Mouse (Mus musculus) thymus, adult 18-20 months (tissue): ENCODE measurements around the gene Atf7ip2.
"Not testable (repeated sequence)": the region's sequence is repeated elsewhere in the genome, so short reads cannot be mapped to it uniquely, and the experiment has no call there.

Experiments used
- DNase-seq, 2 experiments: peaks; one replicate each; pipeline ENCODE4 v3.0.0; 2022; ENCODE audit warnings: mixed read lengths in 2 of 2

Gene Atf7ip2

DNA sequence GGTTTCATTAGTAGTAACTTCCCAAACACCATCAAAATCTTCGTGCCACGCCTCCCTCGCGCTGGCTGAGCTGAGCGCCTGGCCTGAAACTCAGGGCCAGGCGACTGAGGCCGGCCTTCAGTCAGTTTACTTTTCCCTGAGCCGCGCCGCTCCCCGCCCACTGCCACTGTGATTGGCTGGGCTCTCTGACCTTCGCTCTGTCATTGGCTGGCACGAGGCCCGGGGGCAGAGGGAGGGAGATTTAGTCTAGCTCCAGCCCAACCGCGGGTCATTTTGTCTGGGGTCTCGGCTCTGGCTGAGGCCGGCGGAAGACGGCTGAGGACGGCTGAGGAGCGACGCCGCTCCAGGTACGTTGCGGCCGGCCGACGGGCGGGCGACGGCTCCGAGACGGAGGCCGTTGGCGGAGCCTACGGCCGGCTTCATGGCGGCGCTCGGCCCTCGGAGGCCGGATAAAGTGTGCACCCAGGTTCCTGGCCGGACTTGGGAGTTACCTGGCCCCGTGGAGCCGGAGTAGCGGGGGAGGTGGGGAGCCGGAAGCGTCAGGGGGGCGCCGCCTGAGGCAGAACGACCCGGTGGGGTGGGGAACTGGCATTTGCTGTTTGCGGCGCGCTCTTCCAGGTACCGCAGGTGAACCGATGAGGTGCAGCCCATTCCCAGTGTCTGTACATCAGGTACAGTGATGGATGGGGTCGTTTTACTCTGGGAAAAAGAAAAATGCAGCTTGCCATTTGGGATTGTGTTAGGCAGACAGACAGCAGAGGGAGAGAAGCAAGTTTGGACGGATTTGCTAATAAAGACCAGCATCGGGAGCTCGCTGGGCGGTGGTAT lies at the start of gene Atf7ip2:
Gene Atf7ip2, plus strand, starts transcription at position 34 of the 828 bp plus-strand sequence.
- DNase-seq: peak; percentile 1 to 5

DNA sequence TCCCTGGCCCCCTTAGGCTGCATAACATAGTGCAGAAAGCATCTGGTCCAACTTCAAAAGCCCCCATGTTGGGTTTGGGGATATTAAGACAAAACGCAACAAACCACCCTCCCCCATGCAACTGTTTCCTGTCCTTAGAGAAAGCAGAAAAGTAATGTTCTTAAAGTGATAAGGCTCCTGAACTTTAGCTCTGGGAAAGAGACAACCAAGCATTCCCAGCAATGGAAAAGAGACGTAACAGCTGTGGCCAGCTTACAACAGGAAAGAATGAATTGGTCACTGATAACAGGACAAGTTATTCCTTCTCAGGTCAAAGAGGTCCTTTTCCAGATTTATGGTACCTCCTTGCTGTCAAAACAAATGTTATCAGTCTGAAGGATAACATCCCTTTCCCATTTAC lies 49.3 kb upstream of the Atf7ip2 start:
- no peak for DNase-seq

DNA sequence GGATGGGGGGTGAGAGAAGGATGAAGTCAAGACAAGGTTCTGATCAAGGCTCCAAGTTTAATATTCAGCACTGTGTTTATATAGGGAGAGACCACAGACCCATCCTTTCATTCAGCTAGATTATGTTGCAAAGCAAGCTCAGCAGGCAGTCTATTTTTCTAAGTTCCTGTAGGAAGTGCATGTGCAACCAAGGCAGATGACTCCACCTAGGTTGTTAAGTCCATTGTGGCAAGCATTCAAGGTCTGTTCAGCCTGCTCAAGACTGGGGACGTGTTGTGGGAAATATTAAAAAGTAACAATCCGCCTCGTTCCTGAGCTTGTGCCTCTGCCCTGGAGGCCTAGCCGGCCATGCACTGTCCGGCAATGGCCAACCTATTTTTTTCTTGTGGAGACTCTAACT lies 45.1 kb upstream of the Atf7ip2 start:
- no peak for DNase-seq

DNA sequence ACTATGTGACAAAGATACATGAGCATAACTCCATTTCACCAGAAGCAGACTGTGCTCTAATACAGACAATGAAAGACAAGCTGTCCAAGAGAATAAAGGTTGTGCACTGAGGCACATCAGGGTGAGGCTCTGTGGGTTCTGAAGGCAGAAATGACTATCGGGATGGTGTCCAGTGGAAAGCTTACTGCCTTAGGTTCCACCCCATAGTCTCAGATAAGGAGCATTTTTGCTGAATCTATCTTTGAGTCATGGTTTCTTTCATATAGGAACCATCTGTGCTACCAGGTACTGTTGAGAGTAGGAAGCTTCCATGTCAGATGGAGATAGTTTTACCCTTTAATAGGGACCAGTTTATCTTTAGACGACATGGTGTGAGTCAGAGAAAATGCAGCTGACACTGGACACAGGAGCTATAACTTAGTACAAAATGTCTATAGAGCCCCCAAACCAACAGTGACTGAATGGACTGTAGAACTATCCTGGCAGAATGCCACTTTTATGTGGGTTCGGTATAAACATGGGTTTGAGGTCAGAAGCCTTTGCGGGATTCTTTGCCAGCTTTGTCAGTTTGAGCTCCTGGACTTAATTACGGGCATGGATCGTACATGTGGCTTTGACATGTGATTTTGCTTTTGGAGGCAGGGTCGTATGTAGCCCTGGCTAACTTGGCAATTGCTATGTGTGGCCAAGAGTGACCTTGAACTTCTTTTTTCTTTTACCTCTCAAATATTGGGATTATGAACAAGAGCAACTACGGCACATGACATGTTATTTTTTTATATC lies 23.2 kb upstream of the Atf7ip2 start:
- no peak for DNase-seq

DNA sequence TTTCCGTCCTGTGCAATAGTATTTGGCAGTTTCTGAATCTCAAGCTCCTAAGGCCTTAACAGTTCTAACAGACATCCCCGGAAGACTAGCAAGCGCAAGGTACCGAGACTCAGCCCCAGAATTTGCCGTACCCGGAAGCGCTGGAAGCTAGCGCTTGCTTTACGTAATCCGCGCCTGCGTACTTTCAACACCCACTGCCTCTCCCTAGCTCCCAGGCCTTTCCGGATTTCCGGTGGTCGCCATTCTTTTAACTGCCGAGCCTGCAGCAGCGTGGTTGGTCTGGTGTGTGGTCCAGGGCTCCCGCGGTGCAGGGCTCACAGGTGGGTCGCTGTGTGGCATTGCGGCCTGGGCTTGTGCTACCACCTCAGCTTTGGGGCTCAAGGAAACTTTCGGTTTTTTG lies 22.5 kb upstream of the Atf7ip2 start, which contains the start of gene Rpl39l:
Gene Rpl39l, plus strand, starts transcription at position 222 of the 400 bp plus-strand sequence.
- DNase-seq: no peak

DNA sequence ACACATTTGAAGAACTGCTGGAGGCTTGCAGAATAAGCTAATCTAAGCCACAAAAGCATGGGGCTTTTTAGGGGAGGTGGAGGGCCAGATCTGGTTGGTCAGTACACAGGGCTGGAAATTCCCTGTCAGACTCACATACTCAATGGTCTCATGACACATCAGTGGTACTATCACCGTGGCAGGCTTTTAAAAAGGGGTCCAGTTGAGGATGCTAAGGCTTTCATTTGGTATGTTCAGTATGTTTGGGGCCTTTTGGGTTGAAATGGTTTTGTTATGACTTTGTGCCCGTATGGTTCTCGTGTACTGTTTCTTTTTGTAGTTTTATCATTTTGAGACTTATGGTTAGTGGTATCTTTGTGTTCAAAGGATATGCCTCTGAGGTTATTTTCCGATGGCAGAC lies 21.2 kb upstream of the Atf7ip2 start:
- DNase-seq: no peak

DNA sequence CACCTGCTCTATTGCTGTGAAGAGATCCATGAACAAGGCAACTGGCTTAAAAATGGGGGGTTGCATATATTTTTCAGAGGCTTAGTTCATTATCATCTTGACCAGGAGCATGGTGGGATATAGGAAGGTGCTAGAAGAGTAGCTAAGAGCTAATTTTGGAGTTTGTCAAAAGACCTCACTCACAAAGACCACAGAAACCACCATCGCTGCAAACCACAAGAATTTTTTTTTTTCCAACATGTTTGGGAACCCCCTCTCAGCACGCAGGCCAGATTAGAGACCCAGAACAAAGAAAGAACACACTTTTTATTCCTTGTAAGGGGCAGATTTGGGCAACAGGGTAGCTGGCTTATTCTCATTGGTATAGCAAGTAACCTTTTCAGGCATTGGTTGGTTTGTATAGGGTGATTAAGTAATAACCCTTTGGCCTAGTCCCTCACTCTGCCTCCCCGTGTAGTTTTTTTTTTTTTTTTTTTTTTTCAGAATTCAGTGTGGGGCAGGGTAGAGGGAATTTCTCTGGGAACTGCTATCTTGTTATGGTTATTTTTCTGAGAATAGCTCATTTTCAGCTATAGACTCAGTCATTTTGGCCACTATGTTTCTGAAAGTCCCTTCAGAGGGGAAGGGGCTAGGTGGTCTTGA lies 20.2 kb upstream of the Atf7ip2 start:
- DNase-seq: no peak

DNA sequence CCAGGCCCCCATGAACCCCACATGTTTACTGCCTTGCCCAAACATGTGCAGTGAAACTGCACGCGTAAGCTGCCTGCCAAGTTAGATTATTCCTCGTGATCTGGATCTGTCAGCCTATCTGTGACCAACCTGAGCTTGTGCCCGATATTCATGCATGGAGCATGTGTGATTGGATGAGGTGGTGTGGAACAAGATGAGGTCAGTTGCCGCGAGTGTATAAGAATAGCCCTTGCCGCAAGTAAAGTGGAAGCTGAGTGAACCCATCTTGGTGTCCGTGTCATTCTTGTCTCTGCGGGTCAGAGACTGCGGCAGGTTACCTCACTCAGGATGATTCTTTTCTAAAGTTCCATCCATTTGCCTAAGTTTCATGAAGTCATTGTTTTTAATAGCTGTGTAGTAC lies 5.1 kb upstream of the Atf7ip2 start:
- DNase-seq: not testable (repeated sequence)

DNA sequence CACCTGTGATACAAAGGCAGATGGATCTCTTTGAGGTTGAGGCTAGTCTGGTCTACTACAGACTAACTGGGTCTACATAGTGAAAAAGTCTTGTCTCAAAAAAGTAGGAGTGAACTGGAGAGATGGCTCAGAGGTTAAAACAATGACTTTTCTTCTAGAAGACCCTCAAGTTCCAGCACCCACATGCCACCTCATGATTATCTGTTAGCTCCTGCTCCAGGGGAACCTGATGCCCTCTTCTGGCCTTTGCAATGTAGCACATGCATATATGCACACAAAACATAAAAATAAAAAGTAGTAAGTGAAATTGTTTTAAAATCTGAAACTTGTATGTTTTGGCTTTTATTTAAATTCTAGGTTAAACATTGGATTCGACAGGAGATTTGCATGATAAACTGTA lies 16.3 kb downstream of the Atf7ip2 start:
- DNase-seq: no peak

DNA sequence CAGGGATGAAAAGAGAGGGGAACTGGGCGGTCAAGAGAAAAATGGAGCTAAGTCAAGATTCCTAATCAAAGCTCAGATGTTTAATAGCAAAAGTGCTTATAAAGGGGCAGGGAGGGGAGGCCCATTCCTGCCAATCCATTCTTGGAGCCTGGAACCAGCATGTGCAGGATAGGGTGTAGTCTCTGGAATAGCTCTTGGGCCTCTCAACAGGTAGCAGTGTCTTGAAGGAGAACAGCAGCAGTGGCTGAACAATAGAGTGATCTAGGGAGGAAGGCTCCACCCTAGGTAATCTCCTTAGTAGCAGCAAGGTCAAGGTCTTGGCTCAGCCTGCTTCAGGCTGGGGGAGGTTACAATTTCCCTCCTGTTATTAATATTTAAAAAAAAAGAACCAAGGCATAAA lies 23.9 kb downstream of the Atf7ip2 start:
- DNase-seq: not testable (repeated sequence)

DNA sequence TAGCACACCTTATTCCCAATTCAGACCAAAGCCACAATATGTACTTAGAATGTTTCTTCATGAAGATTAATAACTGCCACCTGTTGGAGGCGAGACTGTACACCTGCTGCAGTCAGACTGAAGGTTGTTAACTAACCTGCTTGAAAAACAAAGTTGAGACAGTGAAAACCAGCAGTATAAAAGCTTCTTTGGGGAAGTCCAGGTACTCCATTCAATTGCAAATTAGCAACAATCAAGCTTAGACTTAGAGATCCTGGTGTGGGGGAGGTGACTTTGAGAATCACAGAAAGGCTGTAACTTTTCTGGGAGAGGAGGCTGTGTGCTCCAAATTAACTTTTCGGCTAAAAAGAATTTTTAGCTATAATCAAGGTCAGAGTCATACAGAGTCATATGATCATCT lies 24.5 kb downstream of the Atf7ip2 start:
- not testable (repeated sequence) for DNase-seq

DNA sequence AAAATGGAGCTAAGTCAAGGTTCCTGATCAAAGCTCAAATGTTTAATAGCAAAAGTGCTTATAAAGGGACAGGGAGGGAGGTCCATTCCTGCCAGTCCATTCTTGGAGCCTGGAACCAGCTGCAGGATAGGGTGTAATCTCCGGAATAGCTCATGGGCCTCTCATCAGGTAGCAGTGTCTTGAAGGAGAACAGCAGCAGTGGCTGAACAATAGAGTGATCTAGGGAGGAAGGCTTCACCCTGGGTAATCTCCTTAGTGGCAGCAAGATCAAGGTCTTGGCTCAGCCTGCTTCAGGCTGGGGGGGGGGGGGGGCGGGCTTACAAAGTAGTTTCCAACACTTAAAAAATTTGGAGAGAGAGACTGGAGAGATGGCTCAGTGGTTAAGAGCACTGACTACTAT lies 34.8 kb downstream of the Atf7ip2 start:
- no peak for DNase-seq

DNA sequence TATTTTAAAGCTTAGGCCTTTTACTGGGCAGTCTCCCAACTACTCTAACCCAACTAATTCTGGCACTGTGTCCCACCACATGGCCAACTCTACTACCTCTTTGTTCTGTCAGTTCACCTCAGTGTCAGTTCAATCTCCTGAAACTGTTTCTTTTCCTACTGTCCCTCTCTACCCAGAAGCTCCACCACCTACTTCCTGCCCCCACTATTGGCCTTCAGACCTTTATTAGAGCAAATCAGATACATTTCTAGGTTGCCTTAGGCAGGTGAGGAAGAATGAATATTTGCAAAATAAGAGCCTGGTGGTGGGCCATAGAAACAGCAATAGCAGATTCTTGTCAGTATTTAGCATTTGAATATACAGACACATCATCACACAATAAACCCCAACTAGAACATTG lies 44.1 kb downstream of the Atf7ip2 start:
- DNase-seq: no peak

DNA sequence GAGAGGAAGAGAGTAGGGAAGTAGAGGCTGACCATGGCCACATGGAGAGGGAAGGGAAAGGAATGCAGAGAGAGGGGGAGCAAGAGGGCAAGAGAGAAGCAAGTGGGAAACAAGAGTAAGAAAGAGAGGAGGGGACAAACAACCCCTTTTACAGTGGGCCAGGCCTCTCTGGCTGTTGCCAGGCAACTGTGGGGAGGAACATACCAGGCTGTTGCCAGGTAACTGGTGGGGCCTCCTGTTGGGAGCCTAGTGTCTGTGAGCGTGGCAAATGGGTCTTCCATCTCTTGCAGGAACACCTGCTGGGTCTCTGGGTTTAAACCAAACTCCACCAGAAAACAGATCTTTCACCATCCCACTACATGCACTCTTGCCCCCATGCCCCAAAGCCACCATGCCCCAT lies 61.5 kb downstream of the Atf7ip2 start:
- DNase-seq: no peak

DNA sequence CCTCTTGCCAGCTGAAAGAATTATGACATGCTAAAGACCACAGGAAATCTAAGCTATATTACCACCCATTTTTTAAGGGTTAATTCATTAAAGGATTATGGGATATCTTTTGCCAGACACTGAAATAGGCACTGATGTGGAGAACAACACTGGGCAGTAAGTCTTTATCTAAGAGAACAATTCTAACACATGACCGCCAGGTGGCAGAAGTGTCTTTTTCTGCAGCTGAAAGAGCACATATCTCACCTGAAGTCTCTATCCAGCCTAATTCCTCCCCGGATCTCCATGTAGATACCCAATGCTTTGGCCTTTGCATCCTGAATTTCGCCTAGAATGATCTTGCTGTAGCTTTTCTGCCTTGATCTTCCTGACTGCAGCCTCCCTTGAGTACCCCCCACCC lies 79.7 kb downstream of the Atf7ip2 start:
- DNase-seq: no peak

DNA sequence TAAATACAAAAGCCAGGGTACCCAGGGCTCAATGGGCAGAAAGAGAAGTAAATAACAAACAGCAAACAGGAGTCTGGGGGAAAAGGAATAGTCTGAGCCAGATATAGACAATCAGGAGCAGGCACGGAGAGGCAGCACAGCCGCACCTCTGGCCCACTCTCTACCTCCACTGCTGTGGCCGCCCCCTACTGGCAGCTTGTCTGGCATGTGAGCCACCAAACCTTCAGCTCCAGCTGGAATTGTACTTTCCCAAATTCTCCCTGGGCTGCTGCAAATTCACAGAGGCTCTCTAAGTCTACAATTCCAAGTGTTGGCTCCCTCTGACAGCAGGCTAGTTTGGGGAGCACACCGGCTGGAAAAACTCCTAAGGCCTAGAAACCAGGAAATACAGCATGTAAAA lies 82.0 kb downstream of the Atf7ip2 start:
- no peak for DNase-seq

DNA sequence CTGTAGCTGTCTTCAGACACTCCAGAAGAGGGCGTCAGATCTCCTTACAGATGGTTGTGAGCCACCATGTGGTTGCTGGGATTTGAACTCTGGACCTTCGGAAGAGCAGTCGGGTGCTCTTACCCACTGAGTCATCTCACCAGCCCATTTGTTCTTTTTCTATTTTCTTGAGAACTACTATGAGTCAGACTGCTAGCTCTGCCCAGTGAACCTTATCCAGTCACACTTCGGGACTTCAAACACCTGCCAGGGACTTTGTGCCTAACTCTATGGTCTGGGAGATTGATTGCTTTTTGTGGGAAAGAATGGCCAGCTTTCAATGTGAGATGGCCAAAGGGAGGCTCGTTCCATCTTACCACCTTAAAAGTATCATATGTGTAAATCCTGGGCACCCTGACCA lies 84.3 kb downstream of the Atf7ip2 start:
- DNase-seq: not testable (repeated sequence)

DNA sequence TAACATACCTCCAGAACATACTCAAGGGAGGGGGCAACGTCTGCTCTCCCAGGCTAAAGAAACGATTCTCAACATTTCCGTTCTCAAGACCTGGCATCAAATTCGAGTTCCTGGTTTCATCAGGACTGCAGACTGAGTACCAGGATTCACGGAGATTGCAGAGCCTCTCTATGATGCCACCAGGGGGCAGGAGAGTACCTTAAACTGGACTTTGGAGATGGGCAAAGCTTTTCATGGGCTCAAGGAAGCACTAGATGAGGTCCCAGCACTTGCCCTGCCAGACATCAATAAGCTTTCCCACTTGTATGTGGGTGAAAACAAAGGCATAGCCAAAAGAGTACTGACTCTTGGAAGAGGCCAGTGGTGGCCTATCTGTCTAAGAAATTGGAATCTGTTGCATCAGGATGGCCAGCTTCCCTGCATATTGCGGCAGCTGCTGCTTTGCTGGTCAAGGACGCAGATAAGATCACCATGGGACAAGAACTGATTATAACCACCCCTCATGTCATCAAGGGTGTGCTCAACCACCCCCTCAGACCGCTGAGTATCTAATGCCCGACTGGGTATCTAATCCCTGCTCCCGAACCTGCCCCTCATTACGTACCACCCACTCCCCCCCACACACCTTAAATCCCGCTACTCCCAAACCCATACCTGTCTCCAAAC lies 87.9 kb downstream of the Atf7ip2 start:
- peak in 1 of 2 experiments; percentile 16 for DNase-seq

DNA sequence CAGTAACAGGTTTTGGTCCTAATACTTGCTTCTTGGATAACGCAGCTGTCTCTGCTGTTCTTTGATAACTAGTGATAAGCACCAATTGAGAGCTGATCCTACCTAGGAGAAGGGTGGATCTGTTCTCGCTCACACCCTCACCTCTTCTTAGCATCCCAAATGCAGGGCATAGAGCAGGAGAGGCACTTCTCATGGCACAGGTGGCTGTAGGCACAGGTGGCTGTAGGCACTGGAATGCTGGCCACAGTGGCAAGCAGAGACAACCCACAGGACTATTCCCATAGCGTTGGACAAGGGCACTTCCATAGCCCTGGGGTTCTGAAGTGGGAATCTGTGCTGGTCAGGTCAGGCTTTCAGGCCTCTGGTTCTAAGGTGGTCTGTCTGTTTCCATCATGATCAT lies 89.4 kb downstream of the Atf7ip2 start:
- DNase-seq: no peak

DNA sequence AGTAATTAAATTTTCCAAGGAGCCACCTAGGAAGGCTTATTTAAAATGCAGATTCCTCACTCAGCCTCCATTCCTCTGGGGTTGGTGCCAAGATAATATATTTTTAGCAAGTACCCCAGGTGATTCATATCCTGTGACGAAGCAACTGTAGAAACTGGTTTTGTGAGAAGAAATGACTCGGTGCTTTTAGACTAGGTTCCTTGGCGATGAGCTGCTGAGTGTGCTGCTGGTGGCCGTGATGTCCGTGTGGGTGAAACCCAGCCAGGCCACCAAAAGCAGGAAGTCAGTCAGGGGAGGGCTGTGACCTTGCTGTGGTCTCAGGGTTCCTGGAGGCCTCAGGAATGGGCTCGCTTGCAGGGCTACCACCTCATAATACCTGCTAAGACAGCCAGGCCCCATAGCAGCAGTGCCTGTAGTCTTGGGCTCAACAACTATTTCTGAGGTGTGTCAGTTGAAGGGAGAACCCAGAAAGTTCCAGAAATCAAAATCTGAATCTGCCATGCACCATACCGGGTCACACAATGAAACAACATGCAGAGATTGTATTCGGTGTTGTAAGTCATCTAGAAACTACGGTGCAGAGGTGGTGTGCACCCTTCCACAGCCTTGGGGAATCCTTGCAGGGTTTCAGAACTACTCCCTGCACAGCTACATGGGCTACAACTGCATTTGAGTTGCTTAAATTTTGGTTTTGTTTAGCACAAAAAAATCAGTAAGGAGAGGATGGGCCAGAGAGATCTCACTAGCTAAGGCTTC lies 94.2 kb downstream of the Atf7ip2 start:
- DNase-seq: no peak

DNA sequence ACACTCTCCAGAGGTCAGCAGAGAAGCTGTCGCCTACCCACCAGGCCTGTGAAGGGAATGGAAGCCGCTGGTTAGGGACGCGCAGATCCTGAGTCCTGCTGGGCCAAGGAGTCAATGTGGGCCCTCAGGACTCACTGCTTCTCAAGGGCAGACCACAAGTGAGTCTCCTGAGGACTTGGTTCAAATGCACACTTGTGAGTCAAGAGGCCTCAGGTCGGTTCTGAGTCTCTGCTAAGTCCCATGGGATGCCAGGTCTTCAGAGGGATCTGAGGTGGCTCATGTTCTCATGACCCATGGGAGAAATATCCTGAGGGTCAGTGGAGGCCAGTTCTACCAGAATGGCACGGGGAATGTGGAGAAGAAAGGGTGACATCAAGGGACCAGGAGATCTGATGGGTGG lies 95.6 kb downstream of the Atf7ip2 start:
- DNase-seq: no peak
